Mouse (Mus musculus) heart, postnatal 25 days (tissue): ENCODE data around the gene Rps25. TPM values are rescaled to one million over a fixed set of nuclear protein-coding genes. Genes with fewer than 3 reads are reported as not detected.
"Not testable (repeated sequence)": the region's sequence is repeated elsewhere in the genome, so short reads cannot be mapped to it uniquely, and the experiment has no call there.

ENCODE experiments used
- DNase-seq: peaks from one replicate; pipeline ENCODE4 v3.0.0; 2022; ENCODE audit warnings: low spot score
- intact Hi-C: fragments of 180-260 bp; cut with DNase I; formaldehyde crosslinking; loops from one replicate; pipeline ENCODE4 v1.15.1; 2025
- microRNA-seq: library from miRNA; unstranded; fragments of <30 nt; microRNA quantifications from one replicate; pipeline ENCODE4 v1.2.0, GENCODE M21; 2022
- total RNA-seq, 2 experiments: library from RNA; stranded (reverse); gene quantifications; 2 replicates each; pipeline ENCODE4 v1.2.3; 2021

Gene Rps25
- total RNA-seq, 2 experiments from 2014 or later, result 745 to 824 TPM

GRCm38 (mm10) chr9:44444402-44445025 lies 37.6 kb downstream of the Rps25 start:
- intact Hi-C loops, result loop anchor here (10.0 kb wide), 1 partner anchor 360 kb away; the partner anchor contains the start of gene Ttc36

GRCm38 (mm10) chr9:44450387-44450786 lies 43.4 kb downstream of the Rps25 start:
- intact Hi-C loops, result no loop called here
- no peak for DNase-seq

More at GRCm38 (mm10) chr9:44444402-44445025, 37.6 kb downstream of the Rps25 start:
- not testable (repeated sequence) for DNase-seq

- intact Hi-C loops, result loop anchor here (1.0 to 2.0 kb wide), 3 partner anchors 18 to 198 kb away; no protein-coding TSS in a partner anchor
- peak; percentile 54 for DNase-seq
Measured at GRCm38 (mm10) chr9:44454132-44454890, 47.4 kb downstream of the Rps25 start.

GRCm38 (mm10) chr9:44454891-44455220 lies 47.9 kb downstream of the Rps25 start, which contains the start of gene Upk2:
Gene Upk2, minus strand, starts transcription at chr9:44454976.
- no peak for DNase-seq
- intact Hi-C loops, result loop anchor here (1.0 to 2.0 kb wide), 3 partner anchors 18 to 197 kb away; no protein-coding TSS in a partner anchor

- DNase-seq, result no peak
- intact Hi-C loops, result no loop called here
Measured at GRCm38 (mm10) chr9:44457035-44457742, 50.2 kb downstream of the Rps25 start.

Small RNA genes within 50 kb of the gene (microRNA-seq; reads per million reads assigned to microRNA genes)
- gene Mir7085, result not detected

Other genes starting within 250 kb of the Rps25 start
- 10 to 100 TPM; 18.6 to 22.4 TPM for gene Cbl, start 173.1 kb upstream of the Rps25 start, total RNA-seq
- not detected for gene Ccdc153, start 166.5 kb upstream of the Rps25 start, total RNA-seq
- gene Pdzd3, start 155.7 kb upstream of the Rps25 start, total RNA-seq, result 1 to 10 TPM; 4.3 to 4.4 TPM
- gene Nlrx1, start 138.5 kb upstream of the Rps25 start, total RNA-seq, result 10 to 100 TPM; 19.4 to 20.7 TPM
- under 1 TPM; 0.34 to 0.42 TPM for gene Abcg4, start 118.5 kb upstream of the Rps25 start, total RNA-seq
- gene Hinfp, start 101.5 kb upstream of the Rps25 start, total RNA-seq, result 10 to 100 TPM in 1 of 2 experiments, 1 to 10 TPM in 1; 7.9 to 12.7 TPM
- 10 to 100 TPM; 11.7 to 13.9 TPM for gene C2cd2l, start 86.9 kb upstream of the Rps25 start, total RNA-seq
- gene Dpagt1, start 81.1 kb upstream of the Rps25 start, total RNA-seq, result 10 to 100 TPM; 18.6 to 19.6 TPM
- gene H2afx, start 72.4 kb upstream of the Rps25 start, total RNA-seq, result 10 to 100 TPM; 14.6 to 15.6 TPM
- gene Hmbs, start 62.9 kb upstream of the Rps25 start, total RNA-seq, result 10 to 100 TPM; 46.3 to 47.0 TPM
- gene Vps11, start 45.5 kb upstream of the Rps25 start, total RNA-seq, result 10 to 100 TPM; 14.3 to 14.8 TPM
- gene Hyou1, start 27.6 kb upstream of the Rps25 start, total RNA-seq, result 10 to 100 TPM; 70.2 to 78.9 TPM
- gene Slc37a4, start 10.3 kb upstream of the Rps25 start, total RNA-seq, result 10 to 100 TPM; 25.5 to 27.9 TPM
- gene Trappc4, start 461 bp downstream of the Rps25 start, total RNA-seq, result 10 to 100 TPM; 34.9 to 35.1 TPM
- 1 to 10 TPM; 7.2 to 8.0 TPM for gene Ccdc84, start 11.4 kb downstream of the Rps25 start, total RNA-seq
- gene Foxr1, start 34.0 kb downstream of the Rps25 start, total RNA-seq, result not detected
- gene Upk2, start 47.8 kb downstream of the Rps25 start, total RNA-seq, result not detected
- gene Bcl9l, start 75.7 kb downstream of the Rps25 start, total RNA-seq, result 10 to 100 TPM; 44.9 to 57.6 TPM
- gene Cxcr5, start 154.7 kb downstream of the Rps25 start, total RNA-seq, result under 1 TPM; 0.10 to 0.31 TPM
- gene Ddx6, start 197.8 kb downstream of the Rps25 start, total RNA-seq, result 10 to 100 TPM; 72.5 to 87.3 TPM